Mouse (Mus musculus): ENCODE measurements at regions not wholly inside any gene's neighbourhood (a gene's known extent, or its start where the extent isn't known, plus 50 kb on each side); places are given as distances from the start of the nearest gene placed in this dataset.

DNA sequence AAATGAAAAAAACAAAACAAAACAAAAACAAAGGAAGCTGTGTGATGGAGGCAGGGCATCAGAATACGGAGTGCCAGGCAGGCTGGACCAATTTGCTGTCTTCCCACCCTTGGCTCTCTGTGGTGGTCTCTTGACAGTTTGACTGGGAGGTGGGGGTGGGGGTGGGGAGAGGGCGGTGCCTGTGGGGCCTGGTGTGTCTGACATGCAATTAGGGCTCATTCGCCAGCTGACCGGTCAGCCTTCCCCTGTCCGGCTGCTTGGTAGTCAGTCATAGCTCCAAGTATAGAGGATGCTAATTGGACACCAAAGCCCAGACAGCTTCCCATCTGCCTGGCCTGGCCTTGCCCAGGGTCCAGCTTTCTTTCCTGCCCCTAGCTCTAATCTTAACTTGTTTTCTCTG lies 225.8 kb upstream of the 4930535I16Rik start:
- no peak for TF ChIP-seq CTCF (IDR thresholded peaks at IDR 0.05; ENCODE audit: insufficient read depth, low read length)
- no peak for TF ChIP-seq POLR2A (IDR thresholded peaks at IDR 0.05; ENCODE audit: borderline replicate concordance, extremely low read depth, low read depth, low read length)

Measured in lung, adult 2 months (tissue).